Mouse (Mus musculus) heart, embryonic 14.5 days (tissue): ENCODE results near the gene Cep55. TPM values are rescaled to one million over a fixed set of nuclear protein-coding genes. Genes with fewer than 3 reads are reported as not detected.

Experiments used
- ATAC-seq: fragments of 200-750 bp; cut with Nextera tagmentation; 2 replicates; pipeline ENCODE4 v1.8.0; 2017; ENCODE audit warnings: low read depth, moderate TSS enrichment; ENCODE audit not compliant: insufficient number of reproducible peaks, insufficient read depth, low FRiP score
- H3K27ac ChIP-seq, 2 experiments: fragments of 200-500 bp in 1 of 2; fragments of 300-500 bp in 1 of 2; sonication (generic) in 1 of 2; replicated peaks in 1 of 2; 2 replicates each; pipeline ENCODE4 v1.5.1; 2012 to 2014; ENCODE audit warnings: low read depth in 2 of 2, low read length in 2 of 2, control low read depth in 1 of 2, mild to moderate bottlenecking in 1 of 2, mixed read lengths in 1 of 2; ENCODE audit not compliant: control insufficient read depth in 1 of 2, insufficient read depth in 1 of 2
- H3K27me3 ChIP-seq: fragments of 300-500 bp; sonication (generic); 2 replicates; pipeline ENCODE4 v1.6.1; 2014; ENCODE audit warnings: mild to moderate bottlenecking, low read length, control low read depth; ENCODE audit not compliant: control insufficient read depth, insufficient read depth
- H3K36me3 ChIP-seq: fragments of 300-500 bp; sonication (generic); 2 replicates; pipeline ENCODE4 v1.6.1; 2014; ENCODE audit warnings: mild to moderate bottlenecking, control low read depth, low read length, mixed read lengths; ENCODE audit not compliant: control insufficient read depth, insufficient read depth
- H3K4me1 ChIP-seq, 2 experiments: fragments of 200-500 bp in 1 of 2; fragments of 300-500 bp in 1 of 2; sonication (generic) in 1 of 2; 2 replicates each; pipeline ENCODE4 v1.6.1; 2012 to 2014; ENCODE audit warnings: low read length in 2 of 2, control low read depth in 1 of 2, mixed read lengths in 1 of 2; ENCODE audit not compliant: control insufficient read depth in 2 of 2, insufficient read depth in 2 of 2
- H3K4me2 ChIP-seq: fragments of 300-500 bp; sonication (generic); 2 replicates; pipeline ENCODE4 v1.6.1; 2014; ENCODE audit warnings: mild to moderate bottlenecking, low read length
- H3K4me3 ChIP-seq, 2 experiments: fragments of 200-500 bp in 1 of 2; fragments of 300-500 bp in 1 of 2; sonication (generic) in 1 of 2; 2 replicates each; pipeline ENCODE4 v1.5.1; 2012 to 2014; ENCODE audit warnings: low read length in 2 of 2, mild to moderate bottlenecking in 2 of 2, control low read depth in 1 of 2, low read depth in 1 of 2, moderate library complexity in 1 of 2; ENCODE audit not compliant: control insufficient read depth in 1 of 2, insufficient read depth in 1 of 2
- H3K9ac ChIP-seq: fragments of 300-500 bp; sonication (generic); 2 replicates; pipeline ENCODE4 v1.6.1; 2014; ENCODE audit warnings: mild to moderate bottlenecking, low read length
- H3K9me3 ChIP-seq: fragments of 300-500 bp; sonication (generic); 2 replicates; pipeline ENCODE4 v1.6.1; 2016; ENCODE audit warnings: low read length, control low read depth; ENCODE audit not compliant: control insufficient read depth
- WGBS: fragments of 180-500 bp; shearing (Covaris S2); extraction: QIAGEN DNeasy Blood & Tissue Kit; methylation state at CpG from one replicate; pipeline ENCODE4 v1.1.7; 2014; 5-methylcytosine and 5-hydroxymethylcytosine counted together
- polyA plus RNA-seq: library from polyadenylated mRNA; unstranded; fragments of >200 nt; fragmentation: Nextera tagmentation; extraction: Ambion mirVana; gene quantifications from 2 replicates; pipeline ENCODE4 v1.2.1, GENCODE M21; 2014

Cep55 gene
- polyA plus RNA-seq, 1 experiment from 2014 or later = 28.4 TPM

GRCm38 (mm10) chr19:38031144-38031543, 23.7 kb upstream of the Cep55 start:
- Histone ChIP-seq H3K4me3 (no peak overlapping the region), H3K4me2 (peak overlapping the region; percentile 42), H3K27ac (no peak overlapping the region), H3K9ac (no peak overlapping the region), H3K36me3 (no peaks in the 10 kb centered on the region), H3K4me1 (peaks cover 18 to 22% of the 10 kb centered on the region in 2 experiments), H3K9me3 (no peaks in the 10 kb centered on the region), H3K27me3 (no peaks in the 10 kb centered on the region)
- 49% methylated on average over 9 of the region's 9 CpGs for WGBS
- no peak for ATAC-seq

DNA sequence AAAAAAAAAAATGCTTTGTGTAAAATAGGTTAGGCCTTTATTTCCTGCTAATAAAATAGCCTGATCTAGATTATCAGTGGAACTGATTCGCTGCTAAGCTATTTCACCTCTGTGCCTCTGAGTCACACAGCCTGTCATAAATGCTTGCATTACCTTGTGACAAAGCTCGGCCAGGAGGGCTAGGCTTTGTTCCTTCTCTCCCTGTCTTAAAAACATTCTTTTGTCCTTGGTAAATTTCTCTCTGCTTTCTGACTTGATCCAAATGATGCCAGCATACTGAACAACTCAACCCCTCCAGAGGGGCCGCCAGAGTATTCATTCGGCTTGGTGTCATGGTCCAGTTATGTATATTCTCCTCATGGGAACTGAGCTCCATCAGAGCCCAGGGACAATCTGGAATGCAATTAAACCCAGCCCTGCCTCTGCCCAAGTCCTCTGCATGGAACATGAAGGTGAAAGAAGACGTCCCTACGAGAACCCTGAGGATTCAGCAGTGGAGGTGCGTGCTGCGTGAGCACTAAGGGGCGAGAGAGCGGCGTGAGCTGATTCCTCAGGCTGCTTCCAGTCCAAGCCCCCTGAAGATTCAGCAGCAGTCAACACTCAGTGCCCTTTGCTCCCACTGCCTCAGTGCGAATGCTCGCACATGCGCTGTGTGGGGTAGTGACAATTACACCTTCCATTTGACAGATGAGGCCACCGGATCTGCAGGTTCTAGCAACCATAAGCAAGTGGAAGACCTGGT, 21.6 kb upstream of the Cep55 start:
- Histone ChIP-seq H3K36me3 (no peaks in the 10 kb centered on the region), H3K4me3 (no peak overlapping the region), H3K27ac (no peak overlapping the region), H3K9ac (no peak overlapping the region), H3K4me2 (no peak overlapping the region), H3K27me3 (no peaks in the 10 kb centered on the region), H3K9me3 (no peaks in the 10 kb centered on the region), H3K4me1 (peaks cover 7 to 9% of the 10 kb centered on the region in 2 experiments; a peak in 3 of 4 replicates)
- no peak for ATAC-seq
- 71% methylated on average over 15 of the region's 15 CpGs for whole genome bisulfite sequencing

DNA sequence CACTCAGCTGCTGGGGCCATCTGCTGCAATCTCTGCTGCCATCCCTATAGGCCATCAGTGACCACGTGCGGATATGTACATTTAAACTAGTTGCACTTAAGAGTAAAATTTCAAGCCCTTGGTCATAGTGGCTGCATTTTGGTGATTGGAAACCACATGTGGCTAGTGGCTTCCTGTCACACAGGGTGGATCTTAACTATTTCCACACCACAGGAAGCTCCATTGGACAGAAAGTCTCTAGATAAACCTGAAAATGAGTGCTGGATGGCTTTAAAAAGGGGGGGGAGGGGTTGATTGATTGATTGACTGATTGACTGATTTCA, 21.1 kb upstream of the Cep55 start:
- Histone ChIP-seq H3K9me3 (no peaks in the 10 kb centered on the region), H3K4me3 (no peak overlapping the region), H3K4me1 (peaks cover 5 to 6% of the 10 kb centered on the region in 2 experiments; a peak in 2 of 4 replicates), H3K9ac (no peak overlapping the region), H3K36me3 (no peaks in the 10 kb centered on the region), H3K27me3 (no peaks in the 10 kb centered on the region), H3K27ac (no peak overlapping the region), H3K4me2 (no peak overlapping the region)
- WGBS = 84% methylated on average over 2 of the region's 2 CpGs
- no peak for ATAC-seq

DNA sequence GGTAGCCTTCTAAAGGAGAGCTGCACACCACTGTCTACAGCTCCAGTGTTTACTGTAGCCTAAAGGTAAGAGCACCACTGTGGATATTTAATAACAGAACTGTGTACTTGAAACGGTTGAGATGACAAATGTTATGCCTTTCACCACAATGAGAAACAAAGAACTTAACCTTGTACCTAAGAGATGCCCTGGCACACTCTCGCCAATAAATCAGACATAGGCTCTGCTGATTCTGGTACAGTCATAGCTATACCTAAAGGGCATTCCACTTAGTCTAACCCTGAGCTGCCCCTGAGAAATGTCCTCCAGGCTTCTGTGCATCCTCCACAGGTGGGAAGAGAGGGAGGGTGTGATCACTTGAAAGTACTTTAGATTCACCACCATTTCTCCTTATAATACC, 20.1 kb upstream of the Cep55 start:
- no peak overlapping the region for H3K4me3 ChIP-seq
- no peaks in the 10 kb centered on the region for H3K36me3 ChIP-seq
- no peak for ATAC-seq
- H3K9me3 ChIP-seq = no peaks in the 10 kb centered on the region
- no peak overlapping the region for H3K4me2 ChIP-seq
- H3K4me1 ChIP-seq = peaks cover 5 to 6% of the 10 kb centered on the region in 2 experiments; a peak in 2 of 4 replicates
- WGBS = 64% methylated on average over 2 of the region's 2 CpGs
- no peaks in the 10 kb centered on the region for H3K27me3 ChIP-seq
- H3K9ac ChIP-seq = no peak overlapping the region
- no peak overlapping the region for H3K27ac ChIP-seq

GRCm38 (mm10) chr19:38035766-38036165, 19.0 kb upstream of the Cep55 start:
- ATAC-seq = no peak
- no peaks in the 10 kb centered on the region for H3K9me3 ChIP-seq
- H3K27ac ChIP-seq = no peak overlapping the region
- peaks cover 3 to 5% of the 10 kb centered on the region in 2 experiments; a peak in 2 of 4 replicates for H3K4me1 ChIP-seq
- no peak overlapping the region for H3K4me3 ChIP-seq
- no peak overlapping the region for H3K9ac ChIP-seq
- WGBS = 70% methylated on average over 2 of the region's 2 CpGs
- no peaks in the 10 kb centered on the region for H3K27me3 ChIP-seq
- H3K4me2 ChIP-seq = no peak overlapping the region
- no peaks in the 10 kb centered on the region for H3K36me3 ChIP-seq

DNA sequence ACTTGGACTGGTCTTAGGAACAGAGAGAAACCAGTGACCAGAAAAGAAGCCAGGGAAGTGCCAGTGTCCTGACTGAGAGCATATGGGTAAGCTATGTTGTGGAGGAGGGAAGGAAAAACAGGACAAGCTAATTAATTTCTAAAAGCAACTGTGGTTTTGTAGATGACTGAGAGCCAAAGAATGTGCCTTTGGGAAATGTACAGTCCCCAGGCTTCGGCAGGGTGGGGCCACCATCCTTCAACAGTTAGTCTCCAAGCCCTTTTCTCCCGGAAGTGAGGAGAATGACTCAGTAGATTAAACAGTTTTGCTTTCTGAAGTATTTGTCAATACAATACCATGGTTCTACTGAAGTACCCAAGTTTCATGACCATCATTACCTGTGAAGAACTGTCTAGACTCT, 16.5 kb upstream of the Cep55 start:
- 35% methylated on average over 2 of the region's 2 CpGs for WGBS
- no peak overlapping the region for H3K4me2 ChIP-seq
- H3K9ac ChIP-seq = no peak overlapping the region
- no peaks in the 10 kb centered on the region for H3K9me3 ChIP-seq
- no peaks in the 10 kb centered on the region for H3K36me3 ChIP-seq
- H3K4me1 ChIP-seq = peaks cover 4 to 8% of the 10 kb centered on the region in 2 experiments; a peak in 3 of 4 replicates
- H3K27me3 ChIP-seq = 0 out of 2 replicates have a peak, but pooled peaks cover 3% of the 10 kb centered on the region
- no peak overlapping the region for H3K4me3 ChIP-seq
- H3K27ac ChIP-seq = no peak overlapping the region
- no peak for ATAC-seq

DNA sequence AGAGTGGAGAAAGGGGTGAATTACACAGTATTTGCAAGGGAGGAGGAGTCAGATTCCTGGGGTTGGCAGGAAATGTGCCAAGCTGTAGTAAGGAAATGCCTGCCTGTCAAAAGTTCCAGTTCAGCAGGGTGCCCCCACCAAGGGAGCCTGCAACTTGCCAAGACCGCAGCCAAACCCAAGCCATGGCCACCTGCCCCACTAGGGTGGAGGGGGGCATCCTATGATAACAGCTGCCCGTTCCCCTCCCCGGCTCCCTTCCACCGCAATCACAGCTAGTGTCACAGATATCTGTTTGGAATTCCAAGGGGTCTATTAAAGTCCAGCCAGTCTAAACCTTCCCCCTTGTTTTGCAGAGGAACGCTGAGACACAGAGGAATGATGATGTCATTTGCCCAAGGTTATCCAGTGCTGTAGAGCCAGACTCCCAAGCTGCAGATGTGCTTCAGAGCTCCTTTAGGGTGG, 12.5 kb upstream of the Cep55 start:
- Histone ChIP-seq H3K4me2 (peak overlapping the region; percentile 75), H3K27me3 (0 out of 2 replicates have a peak, but pooled peaks cover 3% of the 10 kb centered on the region), H3K9ac (peak overlapping the region; percentile 65), H3K36me3 (no peaks in the 10 kb centered on the region), H3K27ac (peak overlapping the region; percentile 69 to 72), H3K9me3 (no peaks in the 10 kb centered on the region), H3K4me3 (peak overlapping the region; percentile 48 to 52), H3K4me1 (peaks cover 4 to 8% of the 10 kb centered on the region in 2 experiments; a peak in 3 of 4 replicates)
- WGBS = 5% methylated on average over 5 of the region's 5 CpGs
- 0 out of 2 replicates have a peak, but pooled peaks have one; percentile 55 for ATAC-seq
